Comparison of ENCODE assay signal across 8 mouse cellular contexts in genomic region chr15:98634541-98635081, GRCm38 (mm10). TPM values are rescaled to one million over a fixed set of nuclear protein-coding genes. Genes with fewer than 3 reads are reported as not detected.
DNase-seq lines count a peak whose midpoint lies in the region; ATAC-seq and TF ChIP-seq lines count a peak whose summit lies in the region.

No protein-coding gene starts in this region.

- H3K27ac ChIP-seq in ES-E14 (ENCODE audit: insufficient read depth, low read depth, low read length, poor library complexity, severe bottlenecking) = peak overlapping the region; percentile 76
- peak overlapping the region; percentile 98 for H3K27ac ChIP-seq in forebrain, embryonic 16.5 days (ENCODE audit: low read length)
- peak overlapping the region; percentile 65; the same call in 1 of the 2 replicates for H3K27ac ChIP-seq in lung, embryonic 14.5 days (ENCODE audit: low read depth)

- peaks cover 3% of the 10 kb centered on the region; the same call in 1 of the 2 replicates for H3K36me3 ChIP-seq in ES-E14 (ENCODE audit: control insufficient read depth, insufficient read depth, low read length, poor library complexity, severe bottlenecking)
- no peaks in the 10 kb centered on the region for H3K36me3 ChIP-seq in forebrain, embryonic 16.5 days (ENCODE audit: control insufficient read depth, insufficient read depth)
- H3K36me3 ChIP-seq in lung, embryonic 14.5 days (ENCODE audit: insufficient read depth) = 0 out of 2 replicates have a peak, but pooled peaks cover 3% of the 10 kb centered on the region

- peak overlapping the region; percentile 75 for H3K4me2 ChIP-seq in forebrain, embryonic 16.5 days (ENCODE audit: low read length)
- peak overlapping the region; percentile 99 for H3K4me2 ChIP-seq in lung, embryonic 14.5 days

- H3K4me3 ChIP-seq in ES-E14 (ENCODE audit: insufficient read depth in 1 of 2, low read depth in 1 of 2, low read length in 2 of 2, poor library complexity in 1 of 2, severe bottlenecking in 1 of 2) = peak overlapping the region; percentile 79 to 93
- peak overlapping the region; percentile 73 for H3K4me3 ChIP-seq in forebrain, embryonic 16.5 days (replicated peaks; ENCODE audit: low read length)
- H3K4me3 ChIP-seq in lung, embryonic 14.5 days (ENCODE audit: low read depth, low read length) = peak overlapping the region; percentile 74

- ATAC-seq in forebrain, embryonic 16.5 days = peak; percentile 78
- peak; percentile 66 for ATAC-seq in lung, embryonic 14.5 days (ENCODE audit: insufficient read depth)

- no peaks in the 10 kb centered on the region for H3K9me3 ChIP-seq in ES-E14 (ENCODE audit: control insufficient read depth, insufficient read depth, low read depth, low read length)
- H3K9me3 ChIP-seq in forebrain, embryonic 16.5 days (ENCODE audit: control insufficient read depth, low read length) = no peaks in the 10 kb centered on the region
- no peaks in the 10 kb centered on the region for H3K9me3 ChIP-seq in lung, embryonic 14.5 days (ENCODE audit: low read depth, low read length)

- H3K4me1 ChIP-seq in ES-E14 (ENCODE audit: control insufficient read depth in 2 of 2, insufficient read depth in 2 of 2, low read length in 2 of 2, poor library complexity in 1 of 2) = peaks cover 10 to 43% of the 10 kb centered on the region in 2 experiments
- peaks cover 45% of the 10 kb centered on the region for H3K4me1 ChIP-seq in forebrain, embryonic 16.5 days (replicated peaks; ENCODE audit: control insufficient read depth, insufficient read depth, low read length)
- H3K4me1 ChIP-seq in lung, embryonic 14.5 days (ENCODE audit: insufficient read depth) = peaks cover 13% of the 10 kb centered on the region

- in situ Hi-C loops in ES-E14 (cut with MboI; ENCODE audit: low sequenced_read_pairs in 2 of 2, unreplicated experiment in 2 of 2) = no loop called here

- TF ChIP-seq CTCF in lung, embryonic 14.5 days (IDR thresholded peaks at IDR 0.05; ENCODE audit: low read depth) = no peak

- under 1% methylated on average over 58 of the region's 65 CpGs for WGBS in forebrain, embryonic 16.5 days
- 2% methylated on average over 59 of the region's 65 CpGs for WGBS in lung, embryonic 14.5 days

- peak; percentile 83 for DNase-seq in ES-E14 (ENCODE audit: low read depth, low spot score)
- DNase-seq in cerebellum, adult 11-12 months = peak; percentile 79
- peak; percentile 80 to 83 for DNase-seq in heart, postnatal 36 days
- DNase-seq in layer of hippocampus, adult 8-10 months (ENCODE audit: low spot score in 2 of 2) = peak; percentile 77
- peak; percentile 82 for DNase-seq in lung, embryonic 14.5 days
- DNase-seq in ovary, adult 18-20 months (ENCODE audit: low spot score) = peak; percentile 73
- DNase-seq in thymus, postnatal 10 days (ENCODE audit: low spot score in 2 of 2) = peak; percentile 69 to 74

- peaks cover 5% of the 10 kb centered on the region; the same call in 1 of the 2 replicates for H3K27me3 ChIP-seq in forebrain, embryonic 16.5 days (replicated peaks; ENCODE audit: control insufficient read depth, insufficient read depth, low read length)
- peaks cover 34% of the 10 kb centered on the region for H3K27me3 ChIP-seq in lung, embryonic 14.5 days (ENCODE audit: insufficient read depth, low read length)

- intact Hi-C loops in heart, postnatal 36 days (cut with DNase I) = loop anchor here (2.0 kb wide), 1 partner anchor 28 kb away; the partner anchor contains the start of gene Ddx23

- H3K9ac ChIP-seq in ES-E14 (ENCODE audit: insufficient read depth, low read depth, low read length, poor library complexity, severe bottlenecking) = peak overlapping the region; percentile 78
- H3K9ac ChIP-seq in forebrain, embryonic 16.5 days (replicated peaks; ENCODE audit: low read depth, low read length) = peak overlapping the region; percentile 95
- peak overlapping the region; percentile 74 for H3K9ac ChIP-seq in lung, embryonic 14.5 days

TF ChIP-seq in ES-E14, 5 proteins besides CTCF, POLR2A, EP300 and RAD21:
- no peak for TF ChIP-seq ZNF384 (IDR thresholded peaks at IDR 0.05; ENCODE audit: low read depth, low read length)
- TF ChIP-seq CHD2 (IDR thresholded peaks at IDR 0.05; ENCODE audit: low read depth, low read length) = peak; percentile 37; the same call in 1 of the 2 replicates
- TF ChIP-seq HCFC1 (IDR thresholded peaks at IDR 0.05; ENCODE audit: borderline replicate concordance, insufficient read depth, low read length) = no peak
- TF ChIP-seq ZC3H11A (IDR thresholded peaks at IDR 0.05; ENCODE audit: borderline replicate concordance, low read depth, low read length) = no peak
- TF ChIP-seq MAFK (IDR thresholded peaks at IDR 0.05; ENCODE audit: insufficient read depth, low read depth, low read length) = no peak

RNA-seq across cellular contexts. Expression of gene Cacnb3, which starts 4.0 kb away (rescaled TPM):
- total RNA-seq in ES-E14 (2012; rRNA removed) = 27.3 and 32.0 TPM in 2 replicates
- polyA plus RNA-seq in forebrain, embryonic 16.5 days (2015; fragmentation: Nextera tagmentation; extraction: Ambion mirVana) = 138 and 168 TPM in 2 replicates
- 1 to 10 TPM; 3.3 to 4.0 TPM for total RNA-seq in heart, postnatal 36 days (2021)
- total RNA-seq in layer of hippocampus, adult 8-10 months (2022) = 100 to 1,000 TPM; 163 to 193 (median 176) TPM
- 24.6 and 28.9 TPM in 2 replicates for polyA plus RNA-seq in lung, embryonic 14.5 days (2014; fragmentation: Nextera tagmentation; extraction: Ambion mirVana)

RNA-seq across cellular contexts. Expression of gene Adcy6, which starts 24.7 kb away (rescaled TPM):
- 9.0 and 15.3 TPM in 2 replicates for total RNA-seq in ES-E14 (2012; rRNA removed)
- 11.2 and 16.1 TPM in 2 replicates for polyA plus RNA-seq in forebrain, embryonic 16.5 days (2015; fragmentation: Nextera tagmentation; extraction: Ambion mirVana)
- 100 to 1,000 TPM; 207 TPM for total RNA-seq in heart, postnatal 36 days (2021)
- 10 to 100 TPM; 47.3 to 58.6 (median 52.2) TPM for total RNA-seq in layer of hippocampus, adult 8-10 months (2022)
- polyA plus RNA-seq in lung, embryonic 14.5 days (2014; fragmentation: Nextera tagmentation; extraction: Ambion mirVana) = 20.5 and 21.8 TPM in 2 replicates

RNA-seq across cellular contexts. Expression of gene Ddx23, which starts 28.1 kb away (rescaled TPM):
- total RNA-seq in ES-E14 (2012; rRNA removed) = 147 and 151 TPM in 2 replicates
- 17.6 and 25.5 TPM in 2 replicates for polyA plus RNA-seq in forebrain, embryonic 16.5 days (2015; fragmentation: Nextera tagmentation; extraction: Ambion mirVana)
- total RNA-seq in heart, postnatal 36 days (2021) = 10 to 100 TPM; 51.5 to 65.1 TPM
- total RNA-seq in layer of hippocampus, adult 8-10 months (2022) = 10 to 100 TPM; 76.3 to 89.4 (median 85.9) TPM
- polyA plus RNA-seq in lung, embryonic 14.5 days (2014; fragmentation: Nextera tagmentation; extraction: Ambion mirVana) = 27.2 and 28.7 TPM in 2 replicates

RNA-seq across cellular contexts. Expression of gene Rnd1, which starts 42.6 kb away (rescaled TPM):
- total RNA-seq in ES-E14 (2012; rRNA removed) = 5.7 and 7.6 TPM in 2 replicates
- 15.5 and 16.4 TPM in 2 replicates for polyA plus RNA-seq in forebrain, embryonic 16.5 days (2015; fragmentation: Nextera tagmentation; extraction: Ambion mirVana)
- total RNA-seq in heart, postnatal 36 days (2021) = 1 to 10 TPM; 1.1 to 1.4 TPM
- total RNA-seq in layer of hippocampus, adult 8-10 months (2022) = 1 to 10 TPM; 6.3 to 8.7 (median 7.3) TPM
- polyA plus RNA-seq in lung, embryonic 14.5 days (2014; fragmentation: Nextera tagmentation; extraction: Ambion mirVana) = 0.57 and 0.67 TPM in 2 replicates

Comparison
In these comparisons a context has a peak if more than half of its experiments do, and no peak if none do; other contexts are left out.
1. Peak in every context shown above with its lines: DNase-seq, ATAC-seq, H3K4me3 ChIP-seq and H3K27ac ChIP-seq.